Mouse (Mus musculus): ENCODE measurements around the gene Ctcfl. TPM values are rescaled to one million over a fixed set of nuclear protein-coding genes. Genes with fewer than 3 reads are reported as not detected.
A peak's percentile ranks its signal among the peaks of the same experiment; 100 is the strongest.
"Not testable (repeated sequence)": the region's sequence is repeated elsewhere in the genome, so short reads cannot be mapped to it uniquely, and the experiment has no call there.

Gene Ctcfl
- total RNA-seq, 1 experiment from 2014 or later = not detected

- no peak for ATAC-seq (replicated peaks in 1 of 2; ENCODE audit: insufficient read depth in 1 of 2, low FRiP score in 2 of 2, low TSS enrichment in 1 of 2, low read depth in 1 of 2, poor library complexity in 2 of 2, severe bottlenecking in 2 of 2)
Observed at GRCm38 (mm10) chr2:173151352-173151751, 32.0 kb upstream of the Ctcfl start.

- no peak for ATAC-seq (replicated peaks in 1 of 2; ENCODE audit: insufficient read depth in 1 of 2, low FRiP score in 2 of 2, low TSS enrichment in 1 of 2, low read depth in 1 of 2, poor library complexity in 2 of 2, severe bottlenecking in 2 of 2)
Observed at GRCm38 (mm10) chr2:173148001-173148400, 28.7 kb upstream of the Ctcfl start.

GRCm38 (mm10) chr2:173146728-173147127 is 27.4 kb upstream of the Ctcfl start:
- ATAC-seq (replicated peaks in 1 of 2; ENCODE audit: insufficient read depth in 1 of 2, low FRiP score in 2 of 2, low TSS enrichment in 1 of 2, low read depth in 1 of 2, poor library complexity in 2 of 2, severe bottlenecking in 2 of 2) = no peak

GRCm38 (mm10) chr2:173145808-173146207 is 26.5 kb upstream of the Ctcfl start:
- no peak for ATAC-seq (replicated peaks in 1 of 2; ENCODE audit: insufficient read depth in 1 of 2, low FRiP score in 2 of 2, low TSS enrichment in 1 of 2, low read depth in 1 of 2, poor library complexity in 2 of 2, severe bottlenecking in 2 of 2)

GRCm38 (mm10) chr2:173143611-173144010 is 24.3 kb upstream of the Ctcfl start:
- no peak for ATAC-seq (replicated peaks in 1 of 2; ENCODE audit: insufficient read depth in 1 of 2, low FRiP score in 2 of 2, low TSS enrichment in 1 of 2, low read depth in 1 of 2, poor library complexity in 2 of 2, severe bottlenecking in 2 of 2)

- no peak for ATAC-seq (replicated peaks in 1 of 2; ENCODE audit: insufficient read depth in 1 of 2, low FRiP score in 2 of 2, low TSS enrichment in 1 of 2, low read depth in 1 of 2, poor library complexity in 2 of 2, severe bottlenecking in 2 of 2)
Observed at GRCm38 (mm10) chr2:173138323-173139239, 19.3 kb upstream of the Ctcfl start.

- ATAC-seq (replicated peaks in 1 of 2; ENCODE audit: insufficient read depth in 1 of 2, low FRiP score in 2 of 2, low TSS enrichment in 1 of 2, low read depth in 1 of 2, poor library complexity in 2 of 2, severe bottlenecking in 2 of 2) = no peak
Observed at GRCm38 (mm10) chr2:173134695-173135094, 15.4 kb upstream of the Ctcfl start.

GRCm38 (mm10) chr2:173132794-173133300 is 13.5 kb upstream of the Ctcfl start:
- ATAC-seq (replicated peaks in 1 of 2; ENCODE audit: insufficient read depth in 1 of 2, low FRiP score in 2 of 2, low TSS enrichment in 1 of 2, low read depth in 1 of 2, poor library complexity in 2 of 2, severe bottlenecking in 2 of 2) = no peak

GRCm38 (mm10) chr2:173132262-173132661 is 12.9 kb upstream of the Ctcfl start:
- no peak for ATAC-seq (replicated peaks in 1 of 2; ENCODE audit: insufficient read depth in 1 of 2, low FRiP score in 2 of 2, low TSS enrichment in 1 of 2, low read depth in 1 of 2, poor library complexity in 2 of 2, severe bottlenecking in 2 of 2)

GRCm38 (mm10) chr2:173129111-173129510 is 9.8 kb upstream of the Ctcfl start:
- no peak for ATAC-seq (replicated peaks in 1 of 2; ENCODE audit: insufficient read depth in 1 of 2, low FRiP score in 2 of 2, low TSS enrichment in 1 of 2, low read depth in 1 of 2, poor library complexity in 2 of 2, severe bottlenecking in 2 of 2)

GRCm38 (mm10) chr2:173126386-173126785 is 7.1 kb upstream of the Ctcfl start:
- no peak for ATAC-seq (replicated peaks in 1 of 2; ENCODE audit: insufficient read depth in 1 of 2, low FRiP score in 2 of 2, low TSS enrichment in 1 of 2, low read depth in 1 of 2, poor library complexity in 2 of 2, severe bottlenecking in 2 of 2)

GRCm38 (mm10) chr2:173124022-173124735 is 4.9 kb upstream of the Ctcfl start:
- 0 out of 4 replicates have a peak, but pooled peaks of 1 of the 2 experiments have one; percentile 17 for ATAC-seq (replicated peaks in 1 of 2; ENCODE audit: insufficient read depth in 1 of 2, low FRiP score in 2 of 2, low TSS enrichment in 1 of 2, low read depth in 1 of 2, poor library complexity in 2 of 2, severe bottlenecking in 2 of 2)

- not testable (repeated sequence) for ATAC-seq (replicated peaks in 1 of 2; ENCODE audit: insufficient read depth in 1 of 2, low FRiP score in 2 of 2, low TSS enrichment in 1 of 2, low read depth in 1 of 2, poor library complexity in 2 of 2, severe bottlenecking in 2 of 2)
Observed at GRCm38 (mm10) chr2:173120117-173120516, 792 bp upstream of the Ctcfl start.

- ATAC-seq (replicated peaks in 1 of 2; ENCODE audit: insufficient read depth in 1 of 2, low FRiP score in 2 of 2, low TSS enrichment in 1 of 2, low read depth in 1 of 2, poor library complexity in 2 of 2, severe bottlenecking in 2 of 2) = not testable (repeated sequence)
Observed at GRCm38 (mm10) chr2:173113796-173114195, 5.5 kb downstream of the Ctcfl start.

- no peak for ATAC-seq (replicated peaks in 1 of 2; ENCODE audit: insufficient read depth in 1 of 2, low FRiP score in 2 of 2, low TSS enrichment in 1 of 2, low read depth in 1 of 2, poor library complexity in 2 of 2, severe bottlenecking in 2 of 2)
Observed at GRCm38 (mm10) chr2:173110571-173110970, 8.8 kb downstream of the Ctcfl start.

GRCm38 (mm10) chr2:173109510-173109909 is 9.8 kb downstream of the Ctcfl start:
- ATAC-seq (replicated peaks in 1 of 2; ENCODE audit: insufficient read depth in 1 of 2, low FRiP score in 2 of 2, low TSS enrichment in 1 of 2, low read depth in 1 of 2, poor library complexity in 2 of 2, severe bottlenecking in 2 of 2) = no peak

GRCm38 (mm10) chr2:173108509-173109190 is 10.7 kb downstream of the Ctcfl start:
- ATAC-seq (replicated peaks in 1 of 2; ENCODE audit: insufficient read depth in 1 of 2, low FRiP score in 2 of 2, low TSS enrichment in 1 of 2, low read depth in 1 of 2, poor library complexity in 2 of 2, severe bottlenecking in 2 of 2) = no peak
